Mouse (Mus musculus): Measurements from ENCODE around the gene Stpg2. TPM values are rescaled to one million over a fixed set of nuclear protein-coding genes. Genes with fewer than 3 reads are reported as not detected.

The Stpg2 gene
- polyA plus RNA-seq, 1 experiment from 2014 or later = not detected

DNA sequence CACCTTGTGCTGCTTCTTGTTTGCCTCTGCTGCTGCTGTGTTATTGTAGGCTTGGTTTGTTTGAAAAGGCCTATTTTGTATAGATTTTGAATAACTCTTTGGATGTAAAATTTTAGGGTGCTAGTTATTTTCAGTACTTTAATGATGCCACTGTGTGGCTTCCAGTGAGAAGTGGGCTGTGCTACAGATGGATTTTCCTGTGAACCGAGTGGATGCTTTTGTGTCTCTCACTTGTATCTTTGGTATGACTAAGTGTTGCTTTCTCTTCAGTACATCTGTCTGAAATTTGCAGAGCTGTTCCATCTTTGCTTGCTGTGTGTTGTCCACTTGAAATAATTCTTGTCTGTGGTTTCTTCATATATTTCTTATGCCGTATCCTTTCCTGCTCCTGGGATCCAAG, 106.2 kb downstream of the Stpg2 start:
- H3K9ac ChIP-seq (ENCODE audit: low read depth, low read length) = no peak overlapping the region
- WGBS (ENCODE audit: insufficient replicate concordance) = 87% methylated on average over 2 of the region's 2 CpGs
- H3K27ac ChIP-seq (ENCODE audit: low read depth, low read length) = no peak overlapping the region
- no peak for ATAC-seq (replicated peaks; ENCODE audit: insufficient number of reproducible peaks, low FRiP score, low TSS enrichment)
- H3K36me3 ChIP-seq (ENCODE audit: control insufficient read depth, insufficient read depth, low read length) = no peaks in the 10 kb centered on the region
- no peak overlapping the region for H3K4me3 ChIP-seq (ENCODE audit: low read depth, low read length)
- H3K4me1 ChIP-seq (ENCODE audit: control insufficient read depth, insufficient read depth, low read length) = peaks cover 3% of the 10 kb centered on the region; the same call in 1 of the 2 replicates
- H3K4me2 ChIP-seq = no peak overlapping the region
- no peaks in the 10 kb centered on the region for H3K9me3 ChIP-seq (replicated peaks; ENCODE audit: control insufficient read depth, low read length)
- no peaks in the 10 kb centered on the region; the same call in 1 of the 2 replicates for H3K27me3 ChIP-seq (ENCODE audit: control insufficient read depth, insufficient read depth, low read length)

GRCm38 (mm10) chr3:139380494-139380893, 175.0 kb downstream of the Stpg2 start:
- H3K27me3 ChIP-seq (ENCODE audit: control insufficient read depth, insufficient read depth, low read length) = no peaks in the 10 kb centered on the region
- H3K27ac ChIP-seq (ENCODE audit: low read depth, low read length) = no peak overlapping the region
- H3K4me1 ChIP-seq (ENCODE audit: control insufficient read depth, insufficient read depth, low read length) = no peaks in the 10 kb centered on the region
- no peak overlapping the region for H3K4me3 ChIP-seq (ENCODE audit: low read depth, low read length)
- 72% methylated on average over 3 of the region's 3 CpGs for WGBS (ENCODE audit: insufficient replicate concordance)
- no peak overlapping the region for H3K9ac ChIP-seq (ENCODE audit: low read depth, low read length)
- H3K4me2 ChIP-seq = no peak overlapping the region
- H3K9me3 ChIP-seq (replicated peaks; ENCODE audit: control insufficient read depth, low read length) = no peaks in the 10 kb centered on the region
- no peaks in the 10 kb centered on the region for H3K36me3 ChIP-seq (ENCODE audit: control insufficient read depth, insufficient read depth, low read length)
- no peak for ATAC-seq (replicated peaks; ENCODE audit: insufficient number of reproducible peaks, low FRiP score, low TSS enrichment)

DNA sequence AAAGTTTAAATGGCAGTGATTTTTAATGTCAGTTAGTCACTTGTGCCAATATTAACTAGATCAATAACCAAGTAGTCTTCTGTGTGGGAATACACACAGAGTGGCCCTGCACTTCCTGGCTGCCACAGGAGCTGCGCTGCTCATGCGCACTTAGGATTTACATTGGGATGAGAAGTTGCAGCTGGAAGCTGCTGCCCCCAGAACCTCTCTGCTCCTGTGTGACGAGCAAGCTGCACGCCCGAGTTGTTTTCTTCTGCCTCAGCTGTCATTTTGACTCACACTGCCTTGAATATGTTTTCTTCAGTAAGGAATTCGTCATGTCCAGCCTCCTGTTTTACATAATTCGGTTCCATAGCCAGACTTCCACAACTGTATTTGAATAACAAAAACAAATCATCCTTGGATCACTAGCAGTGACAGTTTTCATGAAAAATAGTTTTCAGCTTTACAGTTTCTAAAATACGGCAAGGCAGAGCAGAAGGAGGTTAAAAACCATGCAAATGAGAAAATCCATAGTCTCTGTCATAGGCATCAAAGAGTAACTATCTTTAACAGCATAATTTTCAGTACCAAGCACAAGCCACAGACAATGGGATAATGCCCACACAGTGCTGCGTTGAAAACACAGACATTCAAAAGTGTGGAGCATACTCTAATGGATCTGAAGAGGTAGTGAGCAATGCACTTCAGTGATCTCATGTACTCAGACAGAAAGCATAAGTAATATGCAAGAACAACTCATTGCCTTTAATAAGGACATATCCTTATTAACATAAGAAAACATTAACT, 191.8 kb downstream of the Stpg2 start:
- ATAC-seq (replicated peaks; ENCODE audit: insufficient number of reproducible peaks, low FRiP score, low TSS enrichment) = no peak
- WGBS (ENCODE audit: insufficient replicate concordance) = 70% methylated on average over 9 of the region's 9 CpGs
- Histone ChIP-seq H3K4me1 (ENCODE audit: control insufficient read depth, insufficient read depth, low read length) (no peaks in the 10 kb centered on the region), H3K27ac (ENCODE audit: low read depth, low read length) (no peak overlapping the region), H3K4me2 (no peak overlapping the region), H3K9ac (ENCODE audit: low read depth, low read length) (no peak overlapping the region), H3K4me3 (ENCODE audit: low read depth, low read length) (no peak overlapping the region), H3K27me3 (ENCODE audit: control insufficient read depth, insufficient read depth, low read length) (no peaks in the 10 kb centered on the region), H3K9me3 (replicated peaks; ENCODE audit: control insufficient read depth, low read length) (no peaks in the 10 kb centered on the region), H3K36me3 (ENCODE audit: control insufficient read depth, insufficient read depth, low read length) (no peaks in the 10 kb centered on the region)

DNA sequence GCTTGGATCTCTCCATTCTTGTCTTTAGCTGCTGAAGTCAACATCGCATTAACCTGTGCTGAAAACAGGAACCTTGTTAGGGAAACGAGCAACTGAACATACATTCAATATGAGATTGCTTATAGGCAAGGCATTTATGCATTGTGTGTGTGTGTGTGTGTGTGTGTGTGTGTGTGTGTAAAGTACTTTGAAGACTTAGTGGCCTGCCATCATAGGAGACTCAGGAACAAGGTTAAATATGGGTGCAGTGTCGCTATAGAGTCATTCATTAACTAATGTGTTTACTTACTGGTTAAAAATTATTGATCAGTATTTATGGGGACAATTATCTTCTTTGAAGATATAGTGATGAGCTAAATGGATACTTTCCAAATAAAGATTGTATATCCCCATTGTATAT, 199.2 kb downstream of the Stpg2 start:
- WGBS (ENCODE audit: insufficient replicate concordance) = 77% methylated on average over 3 of the region's 3 CpGs
- H3K9me3 ChIP-seq (replicated peaks; ENCODE audit: control insufficient read depth, low read length) = no peaks in the 10 kb centered on the region
- H3K36me3 ChIP-seq (ENCODE audit: control insufficient read depth, insufficient read depth, low read length) = no peaks in the 10 kb centered on the region
- H3K4me3 ChIP-seq (ENCODE audit: low read depth, low read length) = no peak overlapping the region
- H3K4me2 ChIP-seq = no peak overlapping the region
- no peaks in the 10 kb centered on the region for H3K4me1 ChIP-seq (ENCODE audit: control insufficient read depth, insufficient read depth, low read length)
- no peak overlapping the region for H3K27ac ChIP-seq (ENCODE audit: low read depth, low read length)
- no peak for ATAC-seq (replicated peaks; ENCODE audit: insufficient number of reproducible peaks, low FRiP score, low TSS enrichment)
- H3K9ac ChIP-seq (ENCODE audit: low read depth, low read length) = no peak overlapping the region
- H3K27me3 ChIP-seq (ENCODE audit: control insufficient read depth, insufficient read depth, low read length) = no peaks in the 10 kb centered on the region

GRCm38 (mm10) chr3:139419142-139419541, 213.6 kb downstream of the Stpg2 start:
- Histone ChIP-seq H3K27ac (ENCODE audit: low read depth, low read length) (no peak overlapping the region), H3K9ac (ENCODE audit: low read depth, low read length) (no peak overlapping the region), H3K4me2 (no peak overlapping the region), H3K36me3 (ENCODE audit: control insufficient read depth, insufficient read depth, low read length) (no peaks in the 10 kb centered on the region), H3K9me3 (replicated peaks; ENCODE audit: control insufficient read depth, low read length) (no peaks in the 10 kb centered on the region), H3K27me3 (ENCODE audit: control insufficient read depth, insufficient read depth, low read length) (no peaks in the 10 kb centered on the region), H3K4me3 (ENCODE audit: low read depth, low read length) (no peak overlapping the region), H3K4me1 (ENCODE audit: control insufficient read depth, insufficient read depth, low read length) (no peaks in the 10 kb centered on the region)
- ATAC-seq (replicated peaks; ENCODE audit: insufficient number of reproducible peaks, low FRiP score, low TSS enrichment) = no peak
- 76% methylated on average over 5 of the region's 5 CpGs for WGBS (ENCODE audit: insufficient replicate concordance)

DNA sequence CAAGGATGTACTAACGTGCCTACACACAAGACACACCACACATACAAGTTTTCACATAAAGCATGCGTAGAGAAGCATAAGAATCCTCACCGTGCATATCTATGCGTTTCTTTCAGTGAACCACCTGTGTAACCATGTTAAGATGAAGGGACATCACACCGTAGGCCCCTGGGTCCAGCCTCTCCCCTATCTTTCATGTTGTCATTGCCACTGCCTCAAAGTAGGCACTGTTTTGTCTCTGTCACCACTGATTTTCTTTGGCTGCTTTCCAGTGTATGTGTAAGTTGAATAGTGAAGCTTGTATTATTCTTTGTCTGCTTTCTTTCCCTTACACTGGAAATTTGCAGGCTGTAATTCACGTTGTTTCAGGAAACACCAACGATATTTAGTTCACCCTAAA, 236.7 kb downstream of the Stpg2 start:
- Histone ChIP-seq H3K27me3 (ENCODE audit: control insufficient read depth, insufficient read depth, low read length) (no peaks in the 10 kb centered on the region), H3K4me1 (ENCODE audit: control insufficient read depth, insufficient read depth, low read length) (peaks cover 4% of the 10 kb centered on the region; the same call in 1 of the 2 replicates), H3K36me3 (ENCODE audit: control insufficient read depth, insufficient read depth, low read length) (no peaks in the 10 kb centered on the region), H3K9me3 (replicated peaks; ENCODE audit: control insufficient read depth, low read length) (no peaks in the 10 kb centered on the region), H3K4me3 (ENCODE audit: low read depth, low read length) (no peak overlapping the region), H3K4me2 (no peak overlapping the region), H3K9ac (ENCODE audit: low read depth, low read length) (no peak overlapping the region), H3K27ac (ENCODE audit: low read depth, low read length) (no peak overlapping the region)
- WGBS (ENCODE audit: insufficient replicate concordance) = 54% methylated on average over 7 of the region's 7 CpGs
- ATAC-seq (replicated peaks; ENCODE audit: insufficient number of reproducible peaks, low FRiP score, low TSS enrichment) = peak; percentile 52; the same call in 1 of the 2 replicates

DNA sequence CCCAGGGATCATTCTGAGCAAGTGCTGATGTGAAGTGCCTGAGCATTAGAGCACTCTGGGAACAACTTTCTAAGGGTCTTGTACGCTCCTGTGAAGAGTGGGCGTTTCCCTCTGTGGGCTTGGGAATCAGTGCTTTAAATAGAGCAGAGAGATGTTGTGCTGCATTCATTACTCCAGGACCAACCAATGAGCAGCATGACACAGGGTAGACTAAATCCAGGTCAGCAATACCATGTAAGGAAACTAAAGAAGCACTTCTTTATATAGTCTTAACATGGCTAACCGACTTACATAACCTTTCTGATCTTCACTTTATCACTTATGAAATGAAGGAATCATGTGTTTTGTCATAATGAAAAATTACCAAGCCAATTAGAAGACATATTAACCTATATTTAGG, 290.4 kb downstream of the Stpg2 start:
- H3K4me1 ChIP-seq (ENCODE audit: control insufficient read depth, insufficient read depth, low read length) = no peaks in the 10 kb centered on the region

DNA sequence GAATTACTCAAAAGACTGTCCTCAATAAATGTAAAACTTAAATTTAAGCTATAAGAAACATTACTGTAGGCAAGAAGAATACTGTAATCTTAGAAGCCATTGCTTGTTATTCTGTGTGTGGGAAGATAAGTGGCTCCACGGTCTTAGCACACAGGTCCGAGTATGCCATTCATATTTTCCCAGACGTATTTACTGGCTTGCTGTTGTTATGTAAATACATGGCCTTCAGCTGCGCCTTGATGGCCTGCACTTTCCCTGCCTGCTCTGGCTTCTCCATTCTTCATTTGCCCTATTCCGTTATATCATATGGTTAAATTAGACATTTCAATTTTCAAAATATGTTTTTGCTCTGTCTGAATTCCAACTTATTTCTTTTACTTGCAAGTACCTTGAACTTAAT, 296.7 kb downstream of the Stpg2 start:
- Histone ChIP-seq H3K27ac (ENCODE audit: low read depth, low read length) (no peak overlapping the region), H3K4me3 (ENCODE audit: low read depth, low read length) (no peak overlapping the region), H3K9ac (ENCODE audit: low read depth, low read length) (no peak overlapping the region), H3K4me2 (no peak overlapping the region), H3K4me1 (ENCODE audit: control insufficient read depth, insufficient read depth, low read length) (no peaks in the 10 kb centered on the region), H3K9me3 (replicated peaks; ENCODE audit: control insufficient read depth, low read length) (no peaks in the 10 kb centered on the region), H3K27me3 (ENCODE audit: control insufficient read depth, insufficient read depth, low read length) (no peaks in the 10 kb centered on the region), H3K36me3 (ENCODE audit: control insufficient read depth, insufficient read depth, low read length) (no peaks in the 10 kb centered on the region)
- ATAC-seq (replicated peaks; ENCODE audit: insufficient number of reproducible peaks, low FRiP score, low TSS enrichment) = no peak
- WGBS (ENCODE audit: insufficient replicate concordance) = 77% methylated on average over 5 of the region's 5 CpGs

More for the DNA sequence above, 290.4 kb downstream of the Stpg2 start:
- H3K36me3 ChIP-seq (ENCODE audit: control insufficient read depth, insufficient read depth, low read length) = no peaks in the 10 kb centered on the region
- H3K27me3 ChIP-seq (ENCODE audit: control insufficient read depth, insufficient read depth, low read length) = no peaks in the 10 kb centered on the region
- no peaks in the 10 kb centered on the region for H3K9me3 ChIP-seq (replicated peaks; ENCODE audit: control insufficient read depth, low read length)
- H3K27ac ChIP-seq (ENCODE audit: low read depth, low read length) = no peak overlapping the region
- WGBS (ENCODE audit: insufficient replicate concordance) = 60% methylated on average over 3 of the region's 3 CpGs
- H3K4me3 ChIP-seq (ENCODE audit: low read depth, low read length) = no peak overlapping the region
- no peak overlapping the region for H3K4me2 ChIP-seq
- H3K9ac ChIP-seq (ENCODE audit: low read depth, low read length) = no peak overlapping the region
- ATAC-seq (replicated peaks; ENCODE audit: insufficient number of reproducible peaks, low FRiP score, low TSS enrichment) = no peak

All from heart, embryonic 11.5 days (tissue).